Mouse (Mus musculus) liver, embryonic 14.5 days (tissue): ENCODE measurements around the gene Eml3.

ENCODE experiments used
- CTCF ChIP-seq: IDR thresholded peaks from 2 replicates; pipeline ENCODE4 v1.5.1; 2016; ENCODE audit warnings: antibody characterized with exemption, low read depth, control low read depth
- EP300 ChIP-seq: IDR thresholded peaks from 2 replicates; pipeline ENCODE4 v1.6.1; 2016; ENCODE audit warnings: antibody characterized with exemption, low read depth

DNA sequence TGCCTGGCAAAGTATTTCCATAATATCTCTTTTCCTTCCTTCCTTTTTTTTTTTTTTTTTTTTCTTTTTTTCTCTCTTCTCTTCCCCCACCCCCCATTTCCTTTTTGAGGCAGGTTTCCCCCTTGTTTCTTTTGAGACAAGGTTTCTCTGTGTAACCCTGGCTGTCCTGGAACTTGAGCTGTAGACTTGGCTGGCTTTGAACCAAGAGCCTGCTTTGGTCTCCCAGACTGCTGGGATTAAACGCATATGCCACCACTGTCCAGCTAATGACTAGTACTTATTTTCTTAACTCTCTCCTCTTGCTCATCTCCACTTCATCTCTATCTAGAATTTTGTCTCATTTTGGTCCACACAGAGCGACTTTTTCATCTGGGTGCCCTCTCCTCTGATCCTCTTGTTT lies 13.7 kb downstream of the Eml3 start:
- TF ChIP-seq CTCF (no peak), EP300 (no peak)
